Mouse (Mus musculus): Measurements from ENCODE around the gene Efcab11.

DNA sequence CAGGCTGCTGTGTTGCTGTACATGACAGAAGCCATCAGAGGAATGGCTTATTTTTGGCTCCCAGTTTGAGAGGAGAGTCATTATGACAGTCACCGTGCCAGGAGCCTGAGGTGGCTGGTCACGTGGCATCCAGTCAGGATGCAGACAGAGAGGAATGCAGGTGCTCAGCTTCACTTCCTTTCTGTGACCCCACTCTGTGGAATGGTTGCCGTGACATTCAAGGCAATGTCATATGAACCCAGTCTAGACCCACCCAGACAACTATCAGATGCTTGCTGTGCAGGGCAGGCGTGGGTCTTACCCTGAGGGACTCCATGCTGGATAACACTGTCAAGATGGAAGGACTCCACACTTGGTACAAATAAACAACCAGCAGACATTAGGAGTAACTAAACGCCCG is 146.0 kb downstream of the Efcab11 start:
- TF ChIP-seq CTCF (IDR thresholded peaks at IDR 0.05; ENCODE audit: insufficient read depth, low read length) (no peak), POLR2A (IDR thresholded peaks at IDR 0.05; ENCODE audit: borderline replicate concordance, extremely low read depth, low read depth, low read length) (no peak)

Data from lung, adult 2 months (tissue).